Mouse (Mus musculus): ENCODE results near the gene Zxdb. TPM values are rescaled to one million over a fixed set of nuclear protein-coding genes. Genes with fewer than 3 reads are reported as not detected.

The Zxdb gene
- polyA plus RNA-seq, 1 experiment from 2014 or later: 1.8 TPM

Other genes with a start within 250 kb of the Zxdb start
- 1,046 and 1,103 TPM in 2 replicates for gene Maged1, start 182.4 kb upstream of the Zxdb start, polyA plus RNA-seq (2015; fragmentation: Nextera tagmentation; extraction: Ambion mirVana)
- 16.5 and 18.3 TPM in 2 replicates for gene Gspt2, start 88.5 kb upstream of the Zxdb start, polyA plus RNA-seq (2015; fragmentation: Nextera tagmentation; extraction: Ambion mirVana)

All from hindbrain, embryonic 13.5 days (tissue).